Mouse (Mus musculus): ENCODE data around the gene Nckap1. TPM values are rescaled to one million over a fixed set of nuclear protein-coding genes. Genes with fewer than 3 reads are reported as not detected.
"Not testable (repeated sequence)": the region's sequence is repeated elsewhere in the genome, so short reads cannot be mapped to it uniquely, and the experiment has no call there.

The Nckap1 gene
- polyA plus RNA-seq, 1 experiment: 15.2 TPM

- TF ChIP-seq CTCF (IDR thresholded peaks at IDR 0.05; ENCODE audit: control insufficient read depth, insufficient read depth, insufficient replicate concordance, low read depth, low read length) (no peak), POLR2A (IDR thresholded peaks at IDR 0.05; ENCODE audit: control insufficient read depth, low read depth, low read length) (no peak)
- Histone ChIP-seq H3K27me3 (ENCODE audit: control insufficient read depth, insufficient read depth, low read length) (no peaks in the 10 kb centered on the region), H3K4me1 (ENCODE audit: control insufficient read depth, insufficient read depth, low read length) (no peaks in the 10 kb centered on the region), H3K36me3 (ENCODE audit: control insufficient read depth, insufficient read depth, low read length) (no peaks in the 10 kb centered on the region), H3K27ac (ENCODE audit: control insufficient read depth, insufficient read depth, low read depth, low read length) (peak overlapping the region; percentile 64; the same call in 1 of the 2 replicates), H3K4me3 (ENCODE audit: control insufficient read depth, low read depth, low read length) (peak overlapping the region; percentile 74)
These were observed 56.9 kb downstream of the Nckap1 start for GRCm38 (mm10) chr2:80524275-80524674.

GRCm38 (mm10) chr2:80506051-80506802 is 75.0 kb downstream of the Nckap1 start:
- H3K27me3 ChIP-seq (ENCODE audit: control insufficient read depth, insufficient read depth, low read length): no peaks in the 10 kb centered on the region
- H3K36me3 ChIP-seq (ENCODE audit: control insufficient read depth, insufficient read depth, low read length): no peaks in the 10 kb centered on the region
- H3K27ac ChIP-seq (ENCODE audit: control insufficient read depth, insufficient read depth, low read depth, low read length): no peak overlapping the region
- TF ChIP-seq POLR2A (IDR thresholded peaks at IDR 0.05; ENCODE audit: control insufficient read depth, low read depth, low read length) (no peak), CTCF (IDR thresholded peaks at IDR 0.05; ENCODE audit: control insufficient read depth, insufficient read depth, insufficient replicate concordance, low read depth, low read length) (no peak)
- no peaks in the 10 kb centered on the region for H3K4me1 ChIP-seq (ENCODE audit: control insufficient read depth, insufficient read depth, low read length)
- no peak overlapping the region for H3K4me3 ChIP-seq (ENCODE audit: control insufficient read depth, low read depth, low read length)

DNA sequence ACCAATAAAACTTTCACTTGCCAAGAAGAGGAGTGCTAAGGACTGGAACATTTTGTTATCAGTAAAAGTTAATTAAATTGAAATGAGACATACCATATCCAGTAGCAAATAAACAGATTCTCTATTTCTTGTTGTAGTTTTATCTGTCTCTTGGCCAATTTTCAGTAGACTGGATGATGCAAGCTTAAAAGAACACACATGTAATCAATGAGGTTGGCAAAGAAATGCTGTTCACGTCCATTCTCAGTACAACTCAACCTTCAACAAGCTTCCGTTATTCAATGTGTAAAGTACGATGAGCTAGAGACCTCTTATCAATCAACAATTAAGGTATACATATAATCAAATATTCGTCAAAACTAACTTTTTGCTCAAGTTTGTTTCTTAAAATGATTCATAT is 79.0 kb downstream of the Nckap1 start:
- no peak for TF ChIP-seq POLR2A (IDR thresholded peaks at IDR 0.05; ENCODE audit: control insufficient read depth, low read depth, low read length)
- no peak for TF ChIP-seq CTCF (IDR thresholded peaks at IDR 0.05; ENCODE audit: control insufficient read depth, insufficient read depth, insufficient replicate concordance, low read depth, low read length)
- Histone ChIP-seq H3K4me3 (ENCODE audit: control insufficient read depth, low read depth, low read length) (no peak overlapping the region), H3K4me1 (ENCODE audit: control insufficient read depth, insufficient read depth, low read length) (no peaks in the 10 kb centered on the region), H3K36me3 (ENCODE audit: control insufficient read depth, insufficient read depth, low read length) (no peaks in the 10 kb centered on the region), H3K27ac (ENCODE audit: control insufficient read depth, insufficient read depth, low read depth, low read length) (no peak overlapping the region), H3K27me3 (ENCODE audit: control insufficient read depth, insufficient read depth, low read length) (no peaks in the 10 kb centered on the region)

DNA sequence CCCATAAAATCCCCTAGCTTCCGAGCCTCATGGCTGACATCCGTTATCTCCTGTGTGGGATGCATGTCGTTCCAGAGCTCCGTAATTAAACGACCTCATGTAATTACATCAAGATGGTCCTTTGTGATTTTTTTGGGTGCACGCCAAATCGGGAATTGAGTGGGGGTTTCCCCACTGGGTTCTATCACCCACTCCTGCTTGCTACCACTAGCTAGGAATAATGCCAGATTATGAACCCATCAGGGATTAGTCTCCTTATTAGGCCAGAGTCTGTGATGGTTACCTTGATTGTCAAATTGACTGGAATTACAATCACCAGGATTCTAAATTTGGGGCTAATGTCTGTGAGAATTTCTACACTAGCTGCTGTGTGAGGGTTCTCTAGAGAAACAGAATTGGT is 85.9 kb downstream of the Nckap1 start:
- H3K4me3 ChIP-seq (ENCODE audit: control insufficient read depth, low read depth, low read length); H3K27me3 ChIP-seq (ENCODE audit: control insufficient read depth, insufficient read depth, low read length); H3K4me1 ChIP-seq (ENCODE audit: control insufficient read depth, insufficient read depth, low read length); H3K36me3 ChIP-seq (ENCODE audit: control insufficient read depth, insufficient read depth, low read length); H3K27ac ChIP-seq (ENCODE audit: control insufficient read depth, insufficient read depth, low read depth, low read length): not testable (repeated sequence)

- Histone ChIP-seq H3K4me3 (ENCODE audit: control insufficient read depth, low read depth, low read length) (no peak overlapping the region), H3K4me1 (ENCODE audit: control insufficient read depth, insufficient read depth, low read length) (no peaks in the 10 kb centered on the region), H3K27me3 (ENCODE audit: control insufficient read depth, insufficient read depth, low read length) (no peaks in the 10 kb centered on the region), H3K36me3 (ENCODE audit: control insufficient read depth, insufficient read depth, low read length) (no peaks in the 10 kb centered on the region), H3K27ac (ENCODE audit: control insufficient read depth, insufficient read depth, low read depth, low read length) (no peak overlapping the region)
- no peak for TF ChIP-seq POLR2A (IDR thresholded peaks at IDR 0.05; ENCODE audit: control insufficient read depth, low read depth, low read length)
- no peak for TF ChIP-seq CTCF (IDR thresholded peaks at IDR 0.05; ENCODE audit: control insufficient read depth, insufficient read depth, insufficient replicate concordance, low read depth, low read length)
These were observed 94.3 kb downstream of the Nckap1 start for GRCm38 (mm10) chr2:80486851-80487250.

- H3K27me3 ChIP-seq (ENCODE audit: control insufficient read depth, insufficient read depth, low read length): no peaks in the 10 kb centered on the region
- H3K27ac ChIP-seq (ENCODE audit: control insufficient read depth, insufficient read depth, low read depth, low read length): no peak overlapping the region
These were observed 96.2 kb downstream of the Nckap1 start for GRCm38 (mm10) chr2:80484951-80485350.

DNA sequence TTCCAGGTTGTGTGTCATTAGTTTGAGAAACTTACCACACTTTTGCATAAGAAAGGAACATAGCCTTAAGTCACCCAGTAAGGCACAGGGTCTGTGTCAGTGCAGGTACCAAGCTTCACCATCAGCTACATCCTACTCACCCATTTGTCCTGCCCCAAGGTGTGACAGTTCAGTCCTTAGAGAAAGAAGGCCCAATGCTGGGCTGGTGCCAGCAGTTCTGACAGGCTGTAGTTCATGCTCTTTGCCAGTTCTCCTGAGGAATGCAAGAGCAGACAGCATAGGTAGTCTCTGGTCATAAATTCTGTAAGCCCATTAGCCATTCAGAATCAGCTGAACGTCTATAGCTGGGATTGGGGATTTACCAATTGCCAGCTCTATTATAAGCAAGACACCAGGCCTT is 105.3 kb downstream of the Nckap1 start:
- Histone ChIP-seq H3K27ac (ENCODE audit: control insufficient read depth, insufficient read depth, low read depth, low read length) (no peak overlapping the region), H3K4me3 (ENCODE audit: control insufficient read depth, low read depth, low read length) (no peak overlapping the region), H3K27me3 (ENCODE audit: control insufficient read depth, insufficient read depth, low read length) (no peaks in the 10 kb centered on the region), H3K4me1 (ENCODE audit: control insufficient read depth, insufficient read depth, low read length) (no peaks in the 10 kb centered on the region), H3K36me3 (ENCODE audit: control insufficient read depth, insufficient read depth, low read length) (no peaks in the 10 kb centered on the region)
- TF ChIP-seq POLR2A (IDR thresholded peaks at IDR 0.05; ENCODE audit: control insufficient read depth, low read depth, low read length): no peak
- TF ChIP-seq CTCF (IDR thresholded peaks at IDR 0.05; ENCODE audit: control insufficient read depth, insufficient read depth, insufficient replicate concordance, low read depth, low read length): no peak

More at GRCm38 (mm10) chr2:80484951-80485350, 96.2 kb downstream of the Nckap1 start:
- no peak overlapping the region for H3K4me3 ChIP-seq (ENCODE audit: control insufficient read depth, low read depth, low read length)
- no peaks in the 10 kb centered on the region for H3K4me1 ChIP-seq (ENCODE audit: control insufficient read depth, insufficient read depth, low read length)
- TF ChIP-seq POLR2A (IDR thresholded peaks at IDR 0.05; ENCODE audit: control insufficient read depth, low read depth, low read length) (no peak), CTCF (IDR thresholded peaks at IDR 0.05; ENCODE audit: control insufficient read depth, insufficient read depth, insufficient replicate concordance, low read depth, low read length) (no peak)
- H3K36me3 ChIP-seq (ENCODE audit: control insufficient read depth, insufficient read depth, low read length): no peaks in the 10 kb centered on the region
